Mouse (Mus musculus): ENCODE measurements around the gene Hck.

Hck gene

GRCm38 (mm10) chr2:153107046-153107766, 1.1 kb upstream of the Hck start:
- DNase-seq = peak in 1 of 2 experiments; percentile 31

GRCm38 (mm10) chr2:153107802-153108201, 466 bp upstream of the Hck start:
- no peak for DNase-seq

GRCm38 (mm10) chr2:153109596-153109995, 1.3 kb downstream of the Hck start:
- no peak for DNase-seq

- no peak for DNase-seq
Measured at GRCm38 (mm10) chr2:153111298-153111697, 3.0 kb downstream of the Hck start.

GRCm38 (mm10) chr2:153115679-153116081, 7.4 kb downstream of the Hck start:
- DNase-seq = no peak

GRCm38 (mm10) chr2:153117051-153117486, 8.8 kb downstream of the Hck start:
- peak; percentile 16 to 19 for DNase-seq

- DNase-seq = no peak
Measured at GRCm38 (mm10) chr2:153119488-153119887, 11.2 kb downstream of the Hck start.

- DNase-seq = no peak
Measured at GRCm38 (mm10) chr2:153120126-153120525, 11.9 kb downstream of the Hck start.

- DNase-seq = no peak
Measured at GRCm38 (mm10) chr2:153121821-153122615, 13.8 kb downstream of the Hck start.

GRCm38 (mm10) chr2:153122701-153123100, 14.4 kb downstream of the Hck start:
- no peak for DNase-seq

- DNase-seq = no peak
Measured at GRCm38 (mm10) chr2:153125875-153126274, 17.6 kb downstream of the Hck start.

GRCm38 (mm10) chr2:153131019-153131418, 22.8 kb downstream of the Hck start:
- DNase-seq = peak; percentile 55 to 61

- peak; percentile 26 to 34 for DNase-seq
Measured at GRCm38 (mm10) chr2:153134237-153134636, 26.0 kb downstream of the Hck start.

- no peak for DNase-seq
Measured at GRCm38 (mm10) chr2:153136211-153136610, 27.9 kb downstream of the Hck start.

- DNase-seq = no peak
Measured at GRCm38 (mm10) chr2:153139158-153139557, 30.9 kb downstream of the Hck start.

- peak in 1 of 2 experiments; percentile 18 for DNase-seq
Measured at GRCm38 (mm10) chr2:153139996-153140613, 31.8 kb downstream of the Hck start.

GRCm38 (mm10) chr2:153142620-153143199, 34.4 kb downstream of the Hck start:
- DNase-seq = peak; percentile 55 to 71

- no peak for DNase-seq
Measured at GRCm38 (mm10) chr2:153145346-153145745, 37.1 kb downstream of the Hck start.

GRCm38 (mm10) chr2:153147236-153147635, 39.0 kb downstream of the Hck start:
- no peak for DNase-seq

GRCm38 (mm10) chr2:153147715-153148114, 39.4 kb downstream of the Hck start:
- peak; percentile 80 to 81 for DNase-seq

GRCm38 (mm10) chr2:153149742-153150141, 41.5 kb downstream of the Hck start:
- no peak for DNase-seq

- DNase-seq = no peak
Measured at GRCm38 (mm10) chr2:153151026-153151425, 42.8 kb downstream of the Hck start.
